Comparison of ENCODE assay signal across 11 mouse cellular contexts in genomic region chr3:152208096-152208885, GRCm38 (mm10). TPM values are rescaled to one million over a fixed set of nuclear protein-coding genes. Genes with fewer than 3 reads are reported as not detected.
A peak's percentile ranks its signal among the peaks of the same experiment; 100 is the strongest.
DNase-seq lines count a peak whose midpoint lies in the region; ATAC-seq and TF ChIP-seq lines count a peak whose summit lies in the region.
"Had no signal": no experiment of that assay in that cellular context is flagged by ENCODE, and none has a peak within 500 bp of the region (broad histone marks: within the 10 kb centered on the region; RNA-seq: fewer than 3 reads in every experiment).

No protein-coding gene starts in this region.

- no peaks in the 10 kb centered on the region for H3K27me3 ChIP-seq in heart, adult 2 months (ENCODE audit: control insufficient read depth, insufficient read depth, low read length)
- H3K27me3 ChIP-seq in neural tube, embryonic 12.5 days (replicated peaks), result no peaks in the 10 kb centered on the region
- no peaks in the 10 kb centered on the region for H3K27me3 ChIP-seq in limb, embryonic 14.5 days (ENCODE audit: control insufficient read depth, insufficient read depth, low read length)
- H3K27me3 ChIP-seq in stomach, embryonic 16.5 days (ENCODE audit: control insufficient read depth, insufficient read depth, low read length), result no peaks in the 10 kb centered on the region
- H3K27me3 ChIP-seq in thymus, adult 2 months (ENCODE audit: control insufficient read depth, insufficient read depth, low read length), result no peaks in the 10 kb centered on the region

- intact Hi-C loops in heart, adult 2 months (cut with DNase I), result no loop called here

- 83% methylated on average over 7 of the region's 7 CpGs for WGBS in heart, adult 2 months
- 92% methylated on average over 7 of the region's 7 CpGs for WGBS in neural tube, embryonic 12.5 days
- WGBS in limb, embryonic 14.5 days, result 90% methylated on average over 7 of the region's 7 CpGs
- WGBS in stomach, embryonic 16.5 days, result 83% methylated on average over 7 of the region's 7 CpGs
- 96% methylated on average over 7 of the region's 7 CpGs for WGBS in thymus, adult 2 months

- peaks cover 12% of the 10 kb centered on the region for H3K4me1 ChIP-seq in heart, adult 2 months (ENCODE audit: control insufficient read depth, insufficient read depth, low read length)
- H3K4me1 ChIP-seq in neural tube, embryonic 12.5 days, result peaks cover 25% of the 10 kb centered on the region
- H3K4me1 ChIP-seq in limb, embryonic 14.5 days (ENCODE audit: control insufficient read depth, insufficient read depth, low read length), result peaks cover 21% of the 10 kb centered on the region
- H3K4me1 ChIP-seq in stomach, embryonic 16.5 days (ENCODE audit: control insufficient read depth, insufficient read depth, low read length), result peaks cover 19% of the 10 kb centered on the region
- H3K4me1 ChIP-seq in thymus, adult 2 months (replicated peaks; ENCODE audit: control insufficient read depth, insufficient read depth, low read length), result peaks cover 10% of the 10 kb centered on the region

- no peak for ATAC-seq in neural tube, embryonic 12.5 days (ENCODE audit: low FRiP score, low read depth)
- no peak for ATAC-seq in limb, embryonic 14.5 days (ENCODE audit: low FRiP score, low read depth)
- no peak for ATAC-seq in stomach, embryonic 16.5 days (ENCODE audit: insufficient read depth, low FRiP score)
- no peak for ATAC-seq in activated CD4-positive, CD25-positive, alpha-beta regulatory T cell, adult 4 months
- ATAC-seq: lung, postnatal 0 days had no signal

- H3K79me2 ChIP-seq in heart, adult 2 months (replicated peaks; ENCODE audit: control insufficient read depth, insufficient read depth, low read length), result peaks cover 10% of the 10 kb centered on the region

- H3K4me2 ChIP-seq in neural tube, embryonic 12.5 days (replicated peaks), result peak overlapping the region; percentile 74
- peak overlapping the region; percentile 85; the same call in 1 of the 2 replicates for H3K4me2 ChIP-seq in limb, embryonic 14.5 days (replicated peaks; ENCODE audit: low read depth, low read length, severe bottlenecking)
- H3K4me2 ChIP-seq in stomach, embryonic 16.5 days (ENCODE audit: low read depth, low read length), result peak overlapping the region; percentile 86; the same call in 1 of the 2 replicates

- no peak for TF ChIP-seq POLR2A in heart, adult 2 months (IDR thresholded peaks at IDR 0.05; ENCODE audit: insufficient read depth, low read depth, low read length)
- no peak for TF ChIP-seq POLR2A in limb, embryonic 14.5 days (IDR thresholded peaks at IDR 0.05; ENCODE audit: borderline replicate concordance, extremely low read depth, insufficient read depth, insufficient read length)
- no peak for TF ChIP-seq POLR2A in thymus, adult 2 months (IDR thresholded peaks at IDR 0.05; ENCODE audit: control insufficient read depth, extremely low read depth, insufficient read depth, low read length, poor library complexity)

- DNase-seq in heart, adult 2 months, result no peak
- DNase-seq in heart, adult 18-20 months, result no peak
- no peak for DNase-seq in neural tube, embryonic 10.5 days (ENCODE audit: extremely low spot score, low spot score)
- DNase-seq in limb, embryonic 14.5 days (ENCODE audit: low spot score), result no peak
- DNase-seq in thymus, adult 2 months, result no peak
- DNase-seq: adrenal gland, postnatal 10 days had no signal

- TF ChIP-seq CTCF in heart, adult 2 months (IDR thresholded peaks at IDR 0.05), result no peak
- no peak for TF ChIP-seq CTCF in thymus, adult 2 months (IDR thresholded peaks at IDR 0.05; ENCODE audit: borderline replicate concordance, control insufficient read depth, extremely low read depth, insufficient read depth, low read length, poor library complexity)

- peaks cover 16% of the 10 kb centered on the region for H3K36me3 ChIP-seq in heart, adult 2 months (ENCODE audit: control insufficient read depth, insufficient read depth, low read length)
- no peaks in the 10 kb centered on the region; the same call in 1 of the 2 replicates for H3K36me3 ChIP-seq in neural tube, embryonic 12.5 days
- 0 out of 2 replicates have a peak, but pooled peaks cover 4% of the 10 kb centered on the region for H3K36me3 ChIP-seq in limb, embryonic 14.5 days (ENCODE audit: control insufficient read depth, insufficient read depth, low read length)
- no peaks in the 10 kb centered on the region for H3K36me3 ChIP-seq in stomach, embryonic 16.5 days (ENCODE audit: control insufficient read depth, insufficient read depth, low read length)
- H3K36me3 ChIP-seq in thymus, adult 2 months (ENCODE audit: control insufficient read depth, insufficient read depth, low read length), result no peaks in the 10 kb centered on the region

- H3K27ac ChIP-seq in heart, adult 2 months, result peak overlapping the region; percentile 94; the same call in 1 of the 2 replicates
- no peak overlapping the region for H3K27ac ChIP-seq in neural tube, embryonic 12.5 days
- no peak overlapping the region for H3K27ac ChIP-seq in limb, embryonic 14.5 days (replicated peaks; ENCODE audit: low read depth, low read length)
- no peak overlapping the region for H3K27ac ChIP-seq in stomach, embryonic 16.5 days (ENCODE audit: low read length)
- H3K27ac ChIP-seq in thymus, adult 2 months (ENCODE audit: control insufficient read depth, insufficient read depth, low read length), result no peak overlapping the region

- no peak for TF ChIP-seq EP300 in heart, adult 2 months (IDR thresholded peaks at IDR 0.05; ENCODE audit: insufficient read depth, low read depth, low read length)

- no peaks in the 10 kb centered on the region for H3K9me3 ChIP-seq in neural tube, embryonic 12.5 days
- H3K9me3 ChIP-seq in limb, embryonic 14.5 days (ENCODE audit: control insufficient read depth, low read length), result no peaks in the 10 kb centered on the region
- H3K9me3 ChIP-seq in stomach, embryonic 16.5 days (replicated peaks; ENCODE audit: control insufficient read depth, low read length), result no peaks in the 10 kb centered on the region

- peak overlapping the region; percentile 87; the same call in 1 of the 2 replicates for H3K4me3 ChIP-seq in heart, adult 2 months
- no peak overlapping the region for H3K4me3 ChIP-seq in neural tube, embryonic 12.5 days
- H3K4me3 ChIP-seq in limb, embryonic 14.5 days (replicated peaks; ENCODE audit: low read length), result no peak overlapping the region; the same call in 1 of the 2 replicates
- no peak overlapping the region for H3K4me3 ChIP-seq in stomach, embryonic 16.5 days (replicated peaks; ENCODE audit: low read length)
- H3K4me3 ChIP-seq in thymus, adult 2 months (ENCODE audit: control insufficient read depth, insufficient read depth, low read length), result no peak overlapping the region

- H3K9ac ChIP-seq in heart, adult 2 months (ENCODE audit: low read depth, low read length), result no peak overlapping the region
- H3K9ac ChIP-seq in neural tube, embryonic 12.5 days, result 0 out of 2 replicates have a peak overlapping the region, but pooled peaks have one; percentile 26
- H3K9ac ChIP-seq in limb, embryonic 14.5 days (ENCODE audit: low read depth, low read length, severe bottlenecking), result no peak overlapping the region
- H3K9ac ChIP-seq in stomach, embryonic 16.5 days (ENCODE audit: low read length), result peak overlapping the region; percentile 11; the same call in 1 of the 2 replicates

RNA-seq across cellular contexts. Expression of gene Dnajb4, which starts 1.8 kb away (rescaled TPM):
- total RNA-seq in heart, adult 2 months (2021), result 100 to 1,000 TPM in 1 of 2 experiments, 10 to 100 TPM in 1; 98.4 to 102 TPM
- 18.1 and 43.8 TPM in 2 replicates for polyA plus RNA-seq in heart, adult 2 months (2012; rRNA removed)
- 100 to 1,000 TPM; 118 to 137 TPM for total RNA-seq in heart, adult 18-20 months (2021)
- 30.3 and 31.5 TPM in 2 replicates for polyA plus RNA-seq in neural tube, embryonic 12.5 days (2016; fragmentation: Nextera tagmentation; extraction: Ambion mirVana)
- 15.3 and 19.2 TPM in 2 replicates for polyA plus RNA-seq in limb, embryonic 14.5 days (2012; rRNA removed)
- polyA plus RNA-seq in limb, embryonic 14.5 days (2014; fragmentation: Nextera tagmentation; extraction: Ambion mirVana), result 31.6 and 32.9 TPM in 2 replicates
- 38.9 and 39.8 TPM in 2 replicates for polyA plus RNA-seq in stomach, embryonic 16.5 days (2015; fragmentation: Nextera tagmentation; extraction: Ambion mirVana)
- polyA plus RNA-seq in thymus, adult 2 months (2012; rRNA removed), result 8.6 and 9.2 TPM in 2 replicates
- polyA plus RNA-seq in activated CD4-positive, CD25-positive, alpha-beta regulatory T cell, adult 4 months (2017; shearing (Covaris generic)), result 1 to 10 TPM; 5.2 to 6.0 TPM

RNA-seq across cellular contexts. Expression of gene Fubp1, which starts 1.9 kb away (rescaled TPM):
- 10 to 100 TPM; 54.2 to 58.0 TPM for total RNA-seq in heart, adult 2 months (2021)
- 39.4 and 61.3 TPM in 2 replicates for polyA plus RNA-seq in heart, adult 2 months (2012; rRNA removed)
- total RNA-seq in heart, adult 18-20 months (2021), result 10 to 100 TPM; 51.2 to 52.5 TPM
- polyA plus RNA-seq in neural tube, embryonic 12.5 days (2016; fragmentation: Nextera tagmentation; extraction: Ambion mirVana), result 337 and 352 TPM in 2 replicates
- polyA plus RNA-seq in limb, embryonic 14.5 days (2012; rRNA removed), result 206 and 232 TPM in 2 replicates
- 223 and 243 TPM in 2 replicates for polyA plus RNA-seq in limb, embryonic 14.5 days (2014; fragmentation: Nextera tagmentation; extraction: Ambion mirVana)
- polyA plus RNA-seq in stomach, embryonic 16.5 days (2015; fragmentation: Nextera tagmentation; extraction: Ambion mirVana), result 156 and 169 TPM in 2 replicates
- 247 and 254 TPM in 2 replicates for polyA plus RNA-seq in thymus, adult 2 months (2012; rRNA removed)
- 100 to 1,000 TPM; 222 to 239 TPM for polyA plus RNA-seq in activated CD4-positive, CD25-positive, alpha-beta regulatory T cell, adult 4 months (2017; shearing (Covaris generic))

RNA-seq across cellular contexts. Expression of gene Gipc2, which starts 42.3 kb away (rescaled TPM):
- 1 to 10 TPM; 3.5 to 6.1 TPM for total RNA-seq in heart, adult 2 months (2021)
- 4.8 and 5.2 TPM in 2 replicates for polyA plus RNA-seq in heart, adult 2 months (2012; rRNA removed)
- total RNA-seq in heart, adult 18-20 months (2021), result 1 to 10 TPM; 4.4 to 5.0 TPM
- polyA plus RNA-seq in neural tube, embryonic 12.5 days (2016; fragmentation: Nextera tagmentation; extraction: Ambion mirVana), result 2.3 and 2.7 TPM in 2 replicates
- polyA plus RNA-seq in limb, embryonic 14.5 days (2012; rRNA removed), result 0.79 and 2.6 TPM in 2 replicates
- polyA plus RNA-seq in limb, embryonic 14.5 days (2014; fragmentation: Nextera tagmentation; extraction: Ambion mirVana), result 2.9 and 4.3 TPM in 2 replicates
- polyA plus RNA-seq in stomach, embryonic 16.5 days (2015; fragmentation: Nextera tagmentation; extraction: Ambion mirVana), result 56.1 and 59.9 TPM in 2 replicates
- polyA plus RNA-seq in thymus, adult 2 months (2012; rRNA removed), result 3.2 and 4.0 TPM in 2 replicates
- polyA plus RNA-seq in activated CD4-positive, CD25-positive, alpha-beta regulatory T cell, adult 4 months (2017; shearing (Covaris generic)), result not detected
- total RNA-seq: hematopoietic stem cell, adult 5-6 weeks had no signal

RNA-seq across cellular contexts. Expression of gene Nexn, which starts 57.9 kb away (rescaled TPM):
- 100 to 1,000 TPM; 316 to 339 TPM for total RNA-seq in heart, adult 2 months (2021)
- polyA plus RNA-seq in heart, adult 2 months (2012; rRNA removed), result 16.4 and 27.2 TPM in 2 replicates
- total RNA-seq in heart, adult 18-20 months (2021), result 100 to 1,000 TPM; 321 to 331 TPM
- 5.1 and 9.0 TPM in 2 replicates for polyA plus RNA-seq in neural tube, embryonic 12.5 days (2016; fragmentation: Nextera tagmentation; extraction: Ambion mirVana)
- 7.2 and 17.5 TPM in 2 replicates for polyA plus RNA-seq in limb, embryonic 14.5 days (2012; rRNA removed)
- polyA plus RNA-seq in limb, embryonic 14.5 days (2014; fragmentation: Nextera tagmentation; extraction: Ambion mirVana), result 23.8 and 26.0 TPM in 2 replicates
- polyA plus RNA-seq in stomach, embryonic 16.5 days (2015; fragmentation: Nextera tagmentation; extraction: Ambion mirVana), result 33.8 and 44.9 TPM in 2 replicates
- polyA plus RNA-seq in thymus, adult 2 months (2012; rRNA removed), result 0.31 TPM in 1 of 2 replicates, not detected in the other
- polyA plus RNA-seq in activated CD4-positive, CD25-positive, alpha-beta regulatory T cell, adult 4 months (2017; shearing (Covaris generic)), result 1 to 10 TPM in 1 of 2 experiments, not detected in 1; 2.9 TPM

Comparison
In these comparisons a context has a peak if more than half of its experiments do, and no peak if none do; other contexts are left out.
1. H3K9ac ChIP-seq: peak in neural tube, embryonic 12.5 days (single experiment) and stomach, embryonic 16.5 days (single experiment); none in heart, adult 2 months (single experiment) and limb, embryonic 14.5 days (single experiment).
2. Peak in every context shown above with its lines, with median percentiles within 50 percentile points of each other: H3K4me2 ChIP-seq.